Mouse (Mus musculus) bone marrow, adult 2 months (tissue): ENCODE data around the gene Plekhf1.

Experiments
- CTCF ChIP-seq: fragments of 200-500 bp; IDR thresholded peaks from 2 replicates; pipeline ENCODE4 v1.5.1; 2011; ENCODE audit warnings: low read length, control low read depth; ENCODE audit not compliant: control insufficient read depth, insufficient read depth
- POLR2A ChIP-seq: fragments of 200-500 bp; IDR thresholded peaks from 2 replicates; pipeline ENCODE4 v1.6.1; 2011; ENCODE audit warnings: low read depth, mild to moderate bottlenecking, control low read depth, low read length, borderline replicate concordance; ENCODE audit not compliant: control insufficient read depth

DNA sequence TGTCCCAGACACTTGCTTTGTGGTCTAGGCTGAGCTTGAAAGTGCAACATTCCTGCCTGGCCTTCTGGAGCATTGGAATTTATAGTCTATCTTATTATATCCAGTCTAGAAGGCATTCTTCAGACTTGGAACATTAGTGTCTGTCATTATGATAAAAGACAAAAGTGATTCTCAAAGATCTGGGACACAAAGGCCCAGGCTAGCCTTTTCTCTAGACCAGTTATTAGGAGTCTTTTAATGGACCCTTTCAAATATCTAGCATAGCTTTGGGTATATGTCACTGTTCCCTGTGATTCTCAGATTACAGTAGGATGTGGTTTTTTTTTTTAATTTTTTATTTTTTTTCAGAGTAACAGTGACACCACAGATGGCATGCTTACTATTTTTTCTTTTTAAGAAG is 44.7 kb upstream of the Plekhf1 start:
- TF ChIP-seq POLR2A: no peak
- TF ChIP-seq CTCF: no peak
